Mouse (Mus musculus) CD4-positive helper T cell, adult 2 months (primary cell): Measurements from ENCODE around the gene Slc22a16.

Experiments used
- DNase-seq: peaks from one replicate; pipeline ENCODE4 v3.0.0-alpha.2; 2012; ENCODE audit warnings: low read depth, missing footprints, low spot score

The Slc22a16 gene

GRCm38 (mm10) chr10:40604706-40605394, 34.7 kb downstream of the Slc22a16 start:
- no peak for DNase-seq

- no peak for DNase-seq
Measured at GRCm38 (mm10) chr10:40617973-40618372, 47.8 kb downstream of the Slc22a16 start.

- no peak for DNase-seq
Measured at GRCm38 (mm10) chr10:40619760-40620159, 49.6 kb downstream of the Slc22a16 start.

- DNase-seq, result peak; percentile 44
Measured at GRCm38 (mm10) chr10:40629140-40629539, 59.0 kb downstream of the Slc22a16 start.

- no peak for DNase-seq
Measured at GRCm38 (mm10) chr10:40629656-40630311, 59.6 kb downstream of the Slc22a16 start, which contains the start of gene Ddo. Gene Ddo, plus strand, starts transcription at chr10:40630011.

- no peak for DNase-seq
Measured at GRCm38 (mm10) chr10:40630457-40630856, 60.3 kb downstream of the Slc22a16 start.

GRCm38 (mm10) chr10:40630961-40631360, 60.8 kb downstream of the Slc22a16 start:
- DNase-seq, result no peak

GRCm38 (mm10) chr10:40632087-40632486, 62.0 kb downstream of the Slc22a16 start:
- no peak for DNase-seq

- DNase-seq, result no peak
Measured at GRCm38 (mm10) chr10:40637331-40637730, 67.2 kb downstream of the Slc22a16 start.

- DNase-seq, result no peak
Measured at GRCm38 (mm10) chr10:40638276-40638675, 68.1 kb downstream of the Slc22a16 start.

- no peak for DNase-seq
Measured at GRCm38 (mm10) chr10:40638823-40639819, 69.0 kb downstream of the Slc22a16 start.

GRCm38 (mm10) chr10:40640406-40640805, 70.3 kb downstream of the Slc22a16 start:
- no peak for DNase-seq

- DNase-seq, result no peak
Measured at GRCm38 (mm10) chr10:40641901-40642300, 71.8 kb downstream of the Slc22a16 start.

GRCm38 (mm10) chr10:40643126-40643525, 73.0 kb downstream of the Slc22a16 start:
- DNase-seq, result no peak

- no peak for DNase-seq
Measured at GRCm38 (mm10) chr10:40644456-40644855, 74.3 kb downstream of the Slc22a16 start.

- DNase-seq, result no peak
Measured at GRCm38 (mm10) chr10:40645346-40645745, 75.2 kb downstream of the Slc22a16 start.

GRCm38 (mm10) chr10:40648776-40649175, 78.6 kb downstream of the Slc22a16 start:
- DNase-seq, result no peak

- DNase-seq, result no peak
Measured at GRCm38 (mm10) chr10:40649634-40650033, 79.5 kb downstream of the Slc22a16 start.

- no peak for DNase-seq
Measured at GRCm38 (mm10) chr10:40651676-40652075, 81.5 kb downstream of the Slc22a16 start.
